Mouse (Mus musculus) T-helper 1 cell (primary cell): ENCODE data around the gene Irf5.

ENCODE experiments used
- in situ Hi-C: fragments of 300-600 bp; cut with MboI, MseI; formaldehyde crosslinking; loops from one replicate; pipeline ENCODE4 v1.15.1; 2025; ENCODE audit warnings: high pct_unique_total_duplicates

Gene Irf5

GRCm38 (mm10) chr6:29526281-29527251 lies at the start of gene Irf5:
TSS of gene Irf5 (plus strand) at chr6:29526625.
- in situ Hi-C loops = no loop called here

- in situ Hi-C loops = no loop called here
Observed at GRCm38 (mm10) chr6:29482691-29483090, 43.7 kb upstream of the Irf5 start.

- in situ Hi-C loops = no loop called here
Observed at GRCm38 (mm10) chr6:29484716-29485559, 41.5 kb upstream of the Irf5 start.

GRCm38 (mm10) chr6:29485951-29486350 lies 40.5 kb upstream of the Irf5 start:
- in situ Hi-C loops = no loop called here

GRCm38 (mm10) chr6:29494101-29494500 lies 32.3 kb upstream of the Irf5 start:
- in situ Hi-C loops = no loop called here

- in situ Hi-C loops = no loop called here
Observed at GRCm38 (mm10) chr6:29496270-29496669, 30.2 kb upstream of the Irf5 start.

- in situ Hi-C loops = no loop called here
Observed at GRCm38 (mm10) chr6:29497791-29498190, 28.6 kb upstream of the Irf5 start.

- in situ Hi-C loops = no loop called here
Observed at GRCm38 (mm10) chr6:29500177-29500576, 26.2 kb upstream of the Irf5 start.

- in situ Hi-C loops = no loop called here
Observed at GRCm38 (mm10) chr6:29500810-29501209, 25.6 kb upstream of the Irf5 start.

GRCm38 (mm10) chr6:29501599-29501998 lies 24.8 kb upstream of the Irf5 start:
- in situ Hi-C loops = no loop called here

- in situ Hi-C loops = no loop called here
Observed at GRCm38 (mm10) chr6:29505493-29505892, 20.9 kb upstream of the Irf5 start.

- in situ Hi-C loops = no loop called here
Observed at GRCm38 (mm10) chr6:29506834-29507233, 19.6 kb upstream of the Irf5 start.

GRCm38 (mm10) chr6:29507447-29508309 lies 18.7 kb upstream of the Irf5 start, which contains the start of gene Kcp:
TSS of gene Kcp (minus strand) at chr6:29507952.
- in situ Hi-C loops = no loop called here

- in situ Hi-C loops = no loop called here
Observed at GRCm38 (mm10) chr6:29509086-29509485, 17.3 kb upstream of the Irf5 start.

GRCm38 (mm10) chr6:29513284-29513683 lies 13.1 kb upstream of the Irf5 start:
- in situ Hi-C loops = no loop called here

GRCm38 (mm10) chr6:29517139-29517538 lies 9.3 kb upstream of the Irf5 start:
- in situ Hi-C loops = no loop called here

GRCm38 (mm10) chr6:29522626-29523300 lies 3.7 kb upstream of the Irf5 start:
- in situ Hi-C loops = no loop called here

- in situ Hi-C loops = no loop called here
Observed at GRCm38 (mm10) chr6:29523301-29524033, 3.0 kb upstream of the Irf5 start.

- in situ Hi-C loops = no loop called here
Observed at GRCm38 (mm10) chr6:29524034-29524489, 2.4 kb upstream of the Irf5 start.

GRCm38 (mm10) chr6:29525256-29525655 lies 1.2 kb upstream of the Irf5 start:
- in situ Hi-C loops = no loop called here
